Mouse (Mus musculus) testis, adult 2 months (tissue): ENCODE measurements around the gene F8.

Source experiments
- CTCF ChIP-seq: fragments of 200-500 bp; IDR thresholded peaks from 2 replicates; pipeline ENCODE4 v1.5.1; 2012; ENCODE audit warnings: low read depth, mild to moderate bottlenecking, inconsistent platforms, low read length, moderate library complexity; ENCODE audit not compliant: control insufficient read depth, insufficient read depth, insufficient replicate concordance
- POLR2A ChIP-seq: fragments of 200-500 bp; IDR thresholded peaks from 2 replicates; pipeline ENCODE4 v1.6.1; 2012; ENCODE audit warnings: low read depth, mild to moderate bottlenecking, inconsistent platforms, low read length, moderate library complexity; ENCODE audit not compliant: control insufficient read depth

GRCm38 (mm10) chrX:75150304-75150703, 232.1 kb downstream of the F8 start:
- no peak for TF ChIP-seq POLR2A
- TF ChIP-seq CTCF: no peak
